Comparison of ENCODE assay signal across 16 mouse cellular contexts in the genomic region with DNA sequence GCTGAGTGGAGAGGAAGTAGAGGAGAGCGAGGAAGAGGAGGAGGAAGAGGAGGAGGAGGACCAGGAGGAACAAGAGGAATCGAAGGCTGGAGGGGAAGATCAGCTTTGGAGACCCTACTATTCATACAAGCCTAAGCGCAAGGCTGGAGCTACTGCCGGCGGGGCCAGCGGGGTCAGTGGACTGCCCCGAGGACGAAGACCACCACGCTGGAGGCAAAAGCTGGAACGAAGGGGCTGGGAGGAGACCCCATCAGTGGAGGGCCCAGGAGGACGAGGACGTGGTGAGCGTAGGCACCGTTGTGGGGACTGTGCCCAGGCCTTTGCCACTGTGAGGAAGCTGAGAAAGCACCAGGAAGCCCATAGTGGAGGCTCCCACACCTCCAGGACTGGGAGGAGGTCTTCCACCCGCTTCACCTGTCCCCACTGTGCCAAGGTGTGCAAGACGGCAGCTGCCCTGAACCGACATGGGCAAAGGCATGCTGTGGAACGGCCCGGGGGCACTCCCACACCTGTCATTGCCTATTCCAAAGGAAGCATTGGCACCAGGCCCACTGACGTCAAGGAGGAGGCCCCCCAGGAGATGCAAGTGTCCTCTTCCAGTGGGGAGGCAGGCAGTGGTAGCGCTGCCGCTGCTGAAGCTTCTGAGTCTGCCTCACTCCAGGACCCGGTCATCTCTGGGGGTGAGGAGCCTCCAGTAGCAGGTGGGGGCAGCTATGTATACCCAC. TPM values are rescaled to one million over a fixed set of nuclear protein-coding genes. Genes with fewer than 3 reads are reported as not detected.
DNase-seq lines count a peak whose midpoint lies in the region; ATAC-seq lines count a peak whose summit lies in the region.
"Had no signal": no experiment of that assay in that cellular context is flagged by ENCODE, and none has a peak within 500 bp of the region (broad histone marks: within the 10 kb centered on the region; RNA-seq: fewer than 3 reads in every experiment).

No protein-coding gene starts in this region.

- no peak for DNase-seq in heart, adult 8-10 months (ENCODE audit: low spot score)
- DNase-seq in kidney, postnatal 4 days, result peak; percentile 64 to 69
- no peak for DNase-seq in kidney, adult 8-10 months
- peak; percentile 61 to 76 for DNase-seq in cerebellum, postnatal 14 days
- no peak for DNase-seq in gastrocnemius, adult 18-20 months (ENCODE audit: low spot score)
- DNase-seq: gastrocnemius, postnatal 14 days; heart, postnatal 36 days; left cerebral cortex, postnatal 4 days; right cerebral cortex, postnatal 4 days; thymus, postnatal 36 days had no signal

- peak overlapping the region; percentile 20; the same call in 1 of the 2 replicates for H3K4me2 ChIP-seq in heart, embryonic 13.5 days
- H3K4me2 ChIP-seq in embryonic facial prominence, embryonic 15.5 days (replicated peaks), result 0 out of 2 replicates have a peak overlapping the region, but pooled peaks have one; percentile 2
- H3K4me2 ChIP-seq: intestine, embryonic 15.5 days had no signal

- H3K9ac ChIP-seq in heart, embryonic 13.5 days, result peak overlapping the region; percentile 21
- no peak overlapping the region for H3K9ac ChIP-seq in embryonic facial prominence, embryonic 15.5 days
- H3K9ac ChIP-seq: intestine, embryonic 15.5 days had no signal

- no peak overlapping the region for H3K4me3 ChIP-seq in heart, embryonic 13.5 days
- no peak overlapping the region for H3K4me3 ChIP-seq in embryonic facial prominence, embryonic 15.5 days (replicated peaks)
- H3K4me3 ChIP-seq: intestine, embryonic 15.5 days; megakaryocyte, embryonic 14.5 days had no signal

- peaks cover 35% of the 10 kb centered on the region for H3K36me3 ChIP-seq in heart, embryonic 13.5 days
- peaks cover 25% of the 10 kb centered on the region for H3K36me3 ChIP-seq in embryonic facial prominence, embryonic 15.5 days
- H3K36me3 ChIP-seq: intestine, embryonic 15.5 days had no signal

- ATAC-seq in heart, embryonic 13.5 days (ENCODE audit: extremely low read depth, insufficient number of reproducible peaks, low FRiP score, low TSS enrichment), result no peak
- no peak; the same call in 1 of the 2 replicates for ATAC-seq in embryonic facial prominence, embryonic 15.5 days (ENCODE audit: insufficient number of reproducible peaks, low FRiP score, low TSS enrichment, low read depth)
- ATAC-seq: forebrain, embryonic 14.5 days; intestine, embryonic 15.5 days had no signal

- peaks cover 37% of the 10 kb centered on the region for H3K4me1 ChIP-seq in heart, embryonic 13.5 days
- H3K4me1 ChIP-seq in embryonic facial prominence, embryonic 15.5 days, result peaks cover 31% of the 10 kb centered on the region
- H3K4me1 ChIP-seq: intestine, embryonic 15.5 days had no signal

- peaks cover 11% of the 10 kb centered on the region; the same call in 1 of the 2 replicates for H3K27me3 ChIP-seq in heart, embryonic 13.5 days (replicated peaks)
- H3K27me3 ChIP-seq in embryonic facial prominence, embryonic 15.5 days, result no peaks in the 10 kb centered on the region
- H3K27me3 ChIP-seq: intestine, embryonic 15.5 days had no signal

- WGBS in heart, embryonic 13.5 days, result 65% methylated on average over 23 of the region's 23 CpGs
- WGBS in embryonic facial prominence, embryonic 15.5 days, result 59% methylated on average over 23 of the region's 23 CpGs

- H3K9me3 ChIP-seq in heart, embryonic 13.5 days, result no peaks in the 10 kb centered on the region
- H3K9me3 ChIP-seq in embryonic facial prominence, embryonic 15.5 days (replicated peaks), result no peaks in the 10 kb centered on the region
- H3K9me3 ChIP-seq: intestine, embryonic 15.5 days; megakaryocyte, embryonic 14.5 days had no signal

- no peak overlapping the region for H3K27ac ChIP-seq in heart, embryonic 13.5 days (replicated peaks)
- no peak overlapping the region for H3K27ac ChIP-seq in embryonic facial prominence, embryonic 15.5 days (replicated peaks)
- H3K27ac ChIP-seq: intestine, embryonic 15.5 days had no signal

RNA-seq across cellular contexts. Expression of a gene that starts 12.7 kb away (rescaled TPM):
- 2.7 and 3.1 TPM in 2 replicates for polyA plus RNA-seq in heart, embryonic 13.5 days (2015; fragmentation: Nextera tagmentation; extraction: Ambion mirVana)
- 10 to 100 TPM; 43.7 to 52.4 (median 49.3) TPM for total RNA-seq in heart, adult 8-10 months (2022)
- polyA plus RNA-seq in embryonic facial prominence, embryonic 15.5 days (2015; fragmentation: Nextera tagmentation; extraction: Ambion mirVana), result 5.7 and 6.1 TPM in 2 replicates
- 10 to 100 TPM; 37.1 to 37.5 TPM for total RNA-seq in gastrocnemius, adult 18-20 months (2021)

RNA-seq across cellular contexts. Expression of a gene that starts 16.7 kb away (rescaled TPM):
- polyA plus RNA-seq in heart, embryonic 13.5 days (2015; fragmentation: Nextera tagmentation; extraction: Ambion mirVana), result 0.19 and 0.51 TPM in 2 replicates
- total RNA-seq in heart, adult 8-10 months (2022), result not detected
- polyA plus RNA-seq in embryonic facial prominence, embryonic 15.5 days (2015; fragmentation: Nextera tagmentation; extraction: Ambion mirVana), result 0.15 and 0.18 TPM in 2 replicates
- not detected for total RNA-seq in gastrocnemius, adult 18-20 months (2021)
- total RNA-seq: gastrocnemius, postnatal 14 days; heart, postnatal 36 days; left cerebral cortex, postnatal 4 days; monocyte, adult 5-6 weeks had no signal

RNA-seq across cellular contexts. Expression of a gene that starts 17.3 kb away (rescaled TPM):
- 6.8 and 7.9 TPM in 2 replicates for polyA plus RNA-seq in heart, embryonic 13.5 days (2015; fragmentation: Nextera tagmentation; extraction: Ambion mirVana)
- 1 to 10 TPM; 2.2 to 4.3 (median 3.8) TPM for total RNA-seq in heart, adult 8-10 months (2022)
- 29.3 and 38.6 TPM in 2 replicates for polyA plus RNA-seq in embryonic facial prominence, embryonic 15.5 days (2015; fragmentation: Nextera tagmentation; extraction: Ambion mirVana)
- 10 to 100 TPM; 30.6 to 31.2 TPM for total RNA-seq in gastrocnemius, adult 18-20 months (2021)

RNA-seq across cellular contexts. Expression of a gene that starts 20.0 kb away (rescaled TPM):
- polyA plus RNA-seq in heart, embryonic 13.5 days (2015; fragmentation: Nextera tagmentation; extraction: Ambion mirVana), result 16.1 and 19.1 TPM in 2 replicates
- total RNA-seq in heart, adult 8-10 months (2022), result 10 to 100 TPM; 28.5 to 35.7 (median 32.9) TPM
- polyA plus RNA-seq in embryonic facial prominence, embryonic 15.5 days (2015; fragmentation: Nextera tagmentation; extraction: Ambion mirVana), result 24.3 and 28.2 TPM in 2 replicates
- 10 to 100 TPM; 33.0 to 33.9 TPM for total RNA-seq in gastrocnemius, adult 18-20 months (2021)

RNA-seq across cellular contexts. Expression of a gene that starts 23.2 kb away (rescaled TPM):
- polyA plus RNA-seq in heart, embryonic 13.5 days (2015; fragmentation: Nextera tagmentation; extraction: Ambion mirVana), result 2.0 and 2.3 TPM in 2 replicates
- 1 to 10 TPM; 2.1 to 3.3 (median 2.6) TPM for total RNA-seq in heart, adult 8-10 months (2022)
- polyA plus RNA-seq in embryonic facial prominence, embryonic 15.5 days (2015; fragmentation: Nextera tagmentation; extraction: Ambion mirVana), result 4.1 and 4.4 TPM in 2 replicates
- 1 to 10 TPM; 3.5 to 4.0 TPM for total RNA-seq in gastrocnemius, adult 18-20 months (2021)
- total RNA-seq: monocyte, adult 5-6 weeks had no signal

Comparison
In these comparisons a context has a peak if more than half of its experiments do, and no peak if none do; other contexts are left out.
1. DNase-seq: peak in kidney, postnatal 4 days (2 of 2) and cerebellum, postnatal 14 days (2 of 2); none in heart, adult 8-10 months (single experiment), kidney, adult 8-10 months (0 of 2) and gastrocnemius, adult 18-20 months (single experiment).
2. RNA of a gene that starts 17.3 kb away (total RNA-seq): 30.6 to 31.2 TPM in gastrocnemius, adult 18-20 months; 2.2 to 4.3 TPM in heart, adult 8-10 months; every median in the first group is over 4 times any median in the second.